Mouse (Mus musculus) thymus, postnatal 14 days (tissue): Measurements from ENCODE around the gene Igdcc4.

Experiments
- DNase-seq: peaks from one replicate; pipeline ENCODE4 v3.0.0; 2021

The Igdcc4 gene

DNA sequence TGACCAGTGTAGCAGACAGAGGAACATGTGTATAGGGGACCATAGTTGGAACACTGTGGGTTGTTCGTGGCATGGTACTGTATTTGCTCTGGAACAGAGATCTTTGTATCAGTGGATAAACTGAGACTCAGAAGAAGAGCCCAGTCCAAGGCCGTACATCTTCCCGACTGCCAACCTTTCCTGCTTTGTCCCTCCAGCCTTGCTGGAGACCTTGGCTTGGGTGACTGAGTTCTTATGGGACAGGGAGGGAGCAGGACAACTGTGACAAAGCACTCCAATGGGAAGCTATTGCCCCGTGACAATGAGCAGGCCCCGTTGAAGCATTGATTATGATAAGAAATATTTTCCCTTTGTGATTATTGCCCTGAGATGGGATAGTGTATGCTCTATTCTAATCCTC lies 10.4 kb downstream of the Igdcc4 start:
- DNase-seq: no peak

DNA sequence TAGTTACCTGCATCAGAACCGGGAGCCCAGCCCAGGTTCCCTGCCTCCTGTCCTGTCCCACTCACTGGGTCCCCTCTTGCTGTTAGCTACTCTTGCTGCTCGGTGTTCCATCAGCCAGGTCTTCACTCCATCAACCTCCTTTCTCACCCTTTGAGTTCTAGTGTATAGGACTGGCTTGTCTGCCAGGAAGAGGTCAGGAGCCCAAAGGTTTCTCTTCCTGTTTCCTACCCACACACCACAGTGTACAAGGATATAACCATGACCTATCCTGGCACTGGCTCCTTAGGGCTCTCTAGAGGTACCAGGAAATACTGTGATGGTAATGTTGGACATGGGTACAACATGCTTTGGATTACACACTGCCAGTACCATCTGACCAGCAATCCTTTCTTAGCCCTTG lies 12.4 kb downstream of the Igdcc4 start:
- DNase-seq: no peak

DNA sequence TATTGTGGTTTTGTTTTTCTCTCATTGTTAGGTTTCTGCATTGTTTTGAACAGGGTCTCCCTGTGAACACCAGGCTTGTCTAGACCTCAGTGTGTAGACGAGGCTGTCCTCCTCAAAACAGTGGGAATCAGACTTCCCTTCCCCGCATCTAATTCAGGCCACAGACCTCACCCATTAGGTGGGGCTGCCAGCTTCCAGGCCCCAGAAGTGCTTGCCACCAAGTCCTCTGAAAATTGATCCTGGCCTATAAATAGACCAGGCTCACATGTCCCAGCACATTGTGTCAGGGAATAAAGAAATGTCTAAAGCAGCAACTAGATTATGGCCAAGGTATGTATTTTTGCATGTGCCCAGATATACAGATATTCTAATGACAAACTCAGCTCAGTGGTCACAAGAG lies 14.6 kb downstream of the Igdcc4 start:
- no peak for DNase-seq

DNA sequence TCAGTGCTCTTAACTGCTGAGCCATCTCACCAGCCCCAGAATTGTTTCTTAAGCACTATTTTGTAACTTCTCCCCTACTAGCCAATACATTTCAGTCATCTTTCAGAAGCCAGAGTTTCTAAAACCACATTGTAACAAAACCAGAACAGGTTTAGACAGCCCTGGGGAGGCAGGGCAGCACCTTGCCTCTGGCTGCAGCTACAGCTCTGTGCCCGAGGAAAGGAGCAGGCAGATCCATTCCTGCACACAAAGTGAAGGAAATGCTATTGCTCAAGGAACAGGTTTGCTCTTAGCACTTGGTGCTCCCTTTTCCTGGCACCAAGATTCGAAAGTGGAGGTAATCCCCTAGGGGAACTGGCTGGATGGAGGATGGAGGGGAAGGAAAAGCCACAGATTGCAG lies 16.2 kb downstream of the Igdcc4 start:
- DNase-seq: no peak

DNA sequence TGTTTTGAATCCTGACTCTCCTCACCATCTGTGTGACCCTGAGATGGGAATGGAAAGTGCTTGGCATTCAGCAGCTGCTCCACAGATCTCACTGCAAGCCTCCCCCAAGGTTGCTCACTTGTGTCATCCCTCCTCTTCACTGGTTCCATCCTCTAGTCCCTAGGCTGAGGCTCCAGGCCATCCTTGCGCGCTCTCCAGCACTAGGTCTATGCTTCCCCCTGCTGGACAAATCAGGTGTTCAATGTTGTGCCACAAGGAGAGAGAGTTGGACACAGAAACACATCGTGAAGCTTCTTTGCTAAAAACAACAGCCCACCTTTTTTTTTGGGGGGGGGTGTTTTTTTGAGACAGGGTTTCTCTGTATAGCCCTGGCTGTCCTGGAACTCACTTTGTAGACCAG lies 19.6 kb downstream of the Igdcc4 start:
- DNase-seq: peak; percentile 59

DNA sequence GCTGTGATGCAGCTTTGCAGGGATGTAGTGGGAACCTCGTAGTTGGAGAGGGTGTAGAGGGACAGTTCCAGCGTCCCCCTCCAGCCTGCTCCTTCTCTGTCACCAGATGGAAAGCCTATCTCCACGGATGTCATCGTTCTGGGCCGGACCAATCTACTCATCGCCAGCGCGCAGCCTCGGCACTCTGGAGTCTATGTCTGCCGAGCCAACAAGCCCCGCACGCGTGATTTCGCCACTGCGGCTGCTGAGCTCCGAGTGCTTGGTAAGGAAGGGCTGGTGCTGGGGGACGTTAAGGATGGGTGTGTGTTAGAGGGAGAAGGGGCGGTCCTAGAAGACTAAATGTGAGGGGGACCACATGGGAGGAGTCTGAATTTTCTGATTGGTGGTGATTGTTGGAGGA lies 21.3 kb downstream of the Igdcc4 start:
- DNase-seq: no peak

DNA sequence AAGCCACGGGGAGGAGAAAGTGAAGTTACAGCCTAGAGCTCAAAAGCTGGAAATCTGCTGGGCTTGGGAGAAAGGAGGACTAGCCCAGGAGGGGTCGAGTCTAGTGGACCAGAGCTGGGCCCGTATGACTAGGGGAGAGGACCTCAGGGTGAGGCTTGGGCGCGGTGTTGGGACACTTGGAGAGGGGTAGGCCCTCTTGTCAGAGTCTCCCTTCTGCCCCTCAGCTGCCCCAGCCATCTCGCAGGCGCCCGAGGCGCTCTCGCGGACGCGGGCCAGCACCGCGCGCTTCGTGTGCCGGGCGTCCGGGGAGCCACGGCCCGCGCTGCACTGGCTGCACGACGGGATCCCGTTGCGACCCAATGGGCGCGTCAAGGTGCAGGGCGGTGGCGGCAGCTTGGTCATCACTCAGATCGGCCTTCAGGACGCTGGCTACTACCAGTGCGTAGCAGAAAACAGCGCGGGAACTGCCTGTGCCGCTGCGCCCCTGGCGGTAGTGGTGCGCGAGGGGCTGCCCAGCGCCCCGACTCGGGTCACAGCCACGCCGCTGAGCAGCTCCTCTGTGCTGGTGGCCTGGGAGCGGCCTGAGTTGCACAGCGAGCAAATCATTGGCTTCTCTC lies 22.4 kb downstream of the Igdcc4 start:
- peak; percentile 50 for DNase-seq

DNA sequence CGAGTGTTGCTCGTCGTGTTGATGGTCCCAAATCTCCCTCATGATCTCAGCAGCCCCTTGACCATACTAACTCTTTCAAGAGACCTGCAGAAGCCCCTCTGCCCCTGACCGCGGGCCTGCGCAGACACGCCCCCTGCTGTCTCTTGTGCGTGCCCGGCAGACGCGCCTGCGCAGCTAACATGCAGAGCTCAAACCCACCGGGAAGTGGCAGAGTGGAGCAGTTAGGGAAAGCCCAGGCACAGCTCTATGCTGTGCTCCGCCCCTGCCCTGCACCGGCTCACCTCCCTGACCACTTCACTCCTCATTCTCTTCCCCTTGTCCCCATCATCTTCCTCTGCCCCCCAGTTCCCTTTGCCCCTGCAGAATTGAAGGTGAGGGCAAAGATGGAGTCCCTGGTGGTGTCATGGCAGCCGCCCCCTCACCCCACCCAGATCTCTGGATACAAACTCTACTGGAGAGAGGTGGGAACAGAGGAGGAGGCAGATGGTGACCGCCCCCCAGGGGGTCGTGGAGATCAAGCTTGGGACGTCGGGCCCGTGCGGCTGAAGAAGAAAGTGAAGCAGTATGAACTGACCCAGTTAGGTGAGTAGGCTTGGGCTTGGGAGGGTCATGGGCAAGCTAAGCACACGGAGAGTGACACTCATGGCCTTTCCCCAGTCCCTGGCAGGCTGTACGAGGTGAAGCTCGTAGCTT lies 27.0 kb downstream of the Igdcc4 start:
- DNase-seq: peak; percentile 71

DNA sequence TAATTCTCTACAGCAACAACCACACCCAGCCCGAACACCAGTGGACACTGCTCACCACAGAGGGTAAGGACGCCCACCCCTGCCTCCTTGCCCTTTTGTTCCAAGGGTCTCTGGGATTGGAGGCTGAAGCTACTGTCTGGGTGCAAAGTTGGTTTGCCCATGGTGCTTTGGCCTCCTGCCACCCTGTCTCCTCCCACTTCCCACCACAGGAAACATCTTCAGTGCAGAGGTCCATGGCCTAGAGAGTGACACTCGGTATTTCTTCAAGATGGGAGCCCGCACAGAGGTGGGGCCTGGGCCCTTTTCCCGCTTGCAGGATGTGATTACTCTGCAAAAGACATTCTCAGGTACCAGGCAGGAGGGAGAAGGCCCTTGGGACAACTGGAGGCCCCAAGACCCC lies 30.4 kb downstream of the Igdcc4 start:
- no peak for DNase-seq

DNA sequence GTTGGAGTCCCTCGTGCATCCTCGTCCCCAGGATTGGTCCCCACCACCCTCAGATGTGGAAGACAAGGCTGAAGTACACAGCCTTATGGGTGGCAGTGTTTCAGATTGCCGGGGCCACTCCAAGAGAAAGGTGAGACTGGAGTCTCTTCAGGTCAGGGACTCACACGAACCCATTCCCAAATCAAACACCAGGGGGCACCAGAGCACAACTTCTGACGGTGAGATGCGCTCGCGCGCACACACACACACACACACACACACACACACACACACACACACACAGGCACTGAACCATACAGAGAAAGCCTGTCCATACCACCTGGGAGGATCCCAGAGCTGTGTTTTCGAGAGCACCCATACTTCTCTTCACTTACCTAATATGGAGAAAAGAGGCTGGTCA lies 32.5 kb downstream of the Igdcc4 start:
- DNase-seq: peak; percentile 81

DNA sequence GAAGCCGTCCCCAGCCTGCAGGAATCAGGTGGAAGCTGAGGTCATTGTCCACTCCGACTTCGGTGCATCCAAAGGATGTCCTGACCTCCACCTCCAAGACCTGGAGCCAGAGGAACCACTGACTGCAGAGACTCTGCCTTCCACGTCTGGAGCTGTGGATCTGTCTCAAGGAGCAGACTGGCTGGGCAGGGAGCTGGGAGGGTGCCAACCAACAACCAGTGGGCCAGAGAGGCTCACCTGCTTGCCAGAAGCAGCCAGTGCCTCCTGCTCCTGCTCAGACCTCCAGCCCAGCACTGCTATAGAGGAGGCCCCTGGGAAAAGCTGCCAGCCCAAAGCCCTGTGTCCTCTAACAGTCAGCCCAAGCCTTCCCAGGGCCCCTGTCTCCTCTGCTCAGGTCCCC lies 33.8 kb downstream of the Igdcc4 start:
- no peak for DNase-seq

DNA sequence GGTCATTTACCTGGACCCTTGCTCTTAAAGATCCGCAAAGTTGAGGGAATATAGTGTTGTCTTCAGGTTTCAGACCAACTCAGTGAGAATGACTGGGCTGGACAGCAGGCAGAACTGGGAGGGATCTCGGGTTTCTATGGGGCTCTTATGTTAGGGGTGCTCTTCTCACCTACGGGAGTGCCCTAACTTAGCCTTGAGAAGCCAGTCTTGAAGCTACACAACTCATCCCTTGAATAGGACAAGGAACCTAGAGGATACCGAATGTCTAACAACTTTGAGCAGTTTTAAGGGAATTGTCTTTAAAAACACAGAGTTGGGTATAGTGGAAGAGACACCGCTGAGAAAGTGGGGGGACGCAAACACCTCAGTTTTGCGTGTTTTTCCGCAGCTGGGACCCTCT lies 39.2 kb downstream of the Igdcc4 start:
- no peak for DNase-seq

DNA sequence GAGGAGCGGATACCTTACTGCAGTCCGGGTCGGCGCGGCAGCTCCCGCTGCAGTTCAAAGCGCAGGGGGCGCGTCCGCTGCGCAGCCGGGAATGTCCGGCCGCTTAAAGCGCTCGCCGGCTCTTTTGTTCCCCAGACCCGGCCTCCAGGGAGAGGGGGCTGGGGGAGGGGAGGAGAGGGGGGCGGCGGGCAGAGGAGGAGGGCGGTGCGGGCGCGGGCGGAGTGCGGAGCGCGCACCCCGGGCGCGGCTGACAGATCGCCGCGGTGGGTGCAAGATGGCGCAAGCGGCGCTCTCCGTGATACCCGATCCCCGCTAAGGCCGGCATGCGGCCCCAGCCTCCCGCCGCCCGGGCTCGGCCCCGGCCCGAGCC lies 39.6 kb downstream of the Igdcc4 start, which contains the start of gene Igdcc3:
Igdcc3 (plus strand) TSS at position 254 of the 370 bp plus-strand sequence.
- DNase-seq: peak; percentile 9

DNA sequence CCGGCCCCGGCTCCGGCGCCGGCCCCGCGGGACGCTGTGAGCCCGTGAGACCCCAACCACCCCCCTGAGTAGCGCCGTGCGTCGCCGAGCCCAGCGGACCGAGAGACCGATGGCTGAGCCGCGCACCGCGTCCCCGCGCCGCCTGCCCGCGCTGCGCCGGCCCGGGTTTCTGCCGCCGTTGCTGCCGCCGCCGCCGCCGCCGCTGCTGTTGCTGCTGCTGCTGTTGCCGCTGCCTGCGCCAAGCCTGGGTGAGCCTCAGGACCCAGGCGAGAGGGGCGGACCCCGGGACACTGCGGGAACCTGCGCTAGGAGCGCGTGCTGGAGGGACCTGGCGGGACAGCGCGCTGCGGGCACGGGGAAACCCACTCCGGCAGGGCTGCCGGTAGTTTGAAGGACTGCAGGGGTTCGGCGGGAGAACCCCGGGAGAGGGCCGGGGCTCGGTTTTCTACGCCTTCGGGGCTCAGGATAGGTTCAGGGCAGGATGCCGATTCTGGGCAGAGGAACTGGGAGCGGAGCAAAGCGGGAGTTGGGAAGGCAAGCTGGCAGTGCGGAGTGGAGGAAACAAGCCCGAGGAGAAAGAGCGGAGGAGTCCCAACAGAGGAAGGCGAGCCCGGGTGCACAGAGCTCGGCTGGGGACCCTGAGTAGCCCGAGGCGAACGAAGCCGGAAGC lies 40.2 kb downstream of the Igdcc4 start:
- peak; percentile 57 for DNase-seq

DNA sequence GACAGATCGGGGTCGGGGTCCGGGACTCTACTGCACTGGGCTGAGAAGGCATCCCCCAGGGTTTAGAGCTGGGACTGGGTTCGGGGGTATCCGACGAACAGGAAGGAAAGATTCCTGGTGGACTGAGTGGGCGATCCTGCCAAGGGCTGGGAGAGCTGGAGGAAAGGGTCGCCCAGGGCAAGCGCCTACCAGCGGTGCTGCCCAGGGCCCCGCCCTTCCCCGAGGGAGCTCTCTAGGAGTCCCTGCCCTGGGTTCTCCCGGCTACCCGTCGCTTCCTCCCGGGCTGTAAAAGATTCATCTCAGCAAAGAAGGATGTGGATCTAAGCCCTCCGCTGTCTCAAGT lies 40.7 kb downstream of the Igdcc4 start:
- no peak for DNase-seq

DNA sequence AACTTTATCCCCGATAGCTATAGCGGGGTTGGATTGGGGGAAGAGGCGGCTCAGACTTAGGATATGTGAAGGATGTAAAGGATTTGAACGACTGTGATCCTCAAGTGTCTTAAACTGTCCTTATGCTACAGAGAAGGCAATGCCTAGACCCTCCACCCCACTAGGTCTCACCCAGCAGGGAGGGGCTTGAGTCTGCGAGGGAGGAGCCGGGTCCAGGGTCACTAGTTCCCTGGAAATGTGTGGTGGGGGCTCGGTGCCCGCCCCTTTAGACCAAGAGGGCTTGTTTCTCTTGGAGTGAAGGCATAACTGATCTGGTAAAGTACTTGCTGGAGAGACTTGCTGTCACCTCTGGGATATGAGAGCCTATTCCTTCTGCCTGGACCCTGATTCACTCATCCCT lies 41.1 kb downstream of the Igdcc4 start:
- DNase-seq: no peak

DNA sequence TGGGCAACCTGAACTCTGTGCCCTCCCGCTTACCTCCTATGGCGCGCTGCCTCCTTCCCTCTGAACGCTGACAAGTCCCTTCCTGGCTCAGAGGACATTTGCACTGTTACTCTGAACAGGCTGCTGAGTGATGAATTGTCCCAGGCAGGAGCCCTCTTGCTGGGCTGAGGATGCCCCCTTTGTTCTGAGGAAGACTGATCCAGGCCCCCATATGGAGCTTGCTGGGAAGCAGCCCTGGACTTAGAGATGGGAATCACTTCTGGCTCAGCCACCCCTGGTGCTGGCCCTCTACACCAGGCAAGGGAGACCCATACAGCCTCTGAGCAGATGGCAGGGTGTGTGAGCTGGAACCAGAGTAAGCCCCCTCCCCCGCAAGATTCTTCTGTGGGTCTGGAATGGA lies 44.7 kb downstream of the Igdcc4 start:
- no peak for DNase-seq

DNA sequence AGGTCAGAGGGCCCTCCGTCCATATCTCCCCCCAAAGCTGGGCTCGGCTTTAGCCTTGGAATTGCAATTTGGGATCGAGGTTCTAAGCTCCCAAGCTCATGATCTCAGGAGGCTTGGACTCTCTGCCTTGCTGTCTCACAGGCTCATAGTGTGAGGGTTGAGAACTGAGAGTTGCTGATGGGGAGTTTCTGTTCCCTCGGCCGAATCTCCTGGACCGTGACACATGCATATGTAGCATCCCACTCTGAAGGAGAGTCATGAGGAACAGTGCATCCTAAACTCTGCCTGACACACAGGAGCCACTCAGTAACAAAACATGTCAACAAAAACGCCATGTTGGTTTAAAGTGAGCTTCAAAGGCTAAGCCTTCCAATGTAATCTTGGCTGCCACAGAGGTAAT lies 47.2 kb downstream of the Igdcc4 start:
- DNase-seq: no peak

DNA sequence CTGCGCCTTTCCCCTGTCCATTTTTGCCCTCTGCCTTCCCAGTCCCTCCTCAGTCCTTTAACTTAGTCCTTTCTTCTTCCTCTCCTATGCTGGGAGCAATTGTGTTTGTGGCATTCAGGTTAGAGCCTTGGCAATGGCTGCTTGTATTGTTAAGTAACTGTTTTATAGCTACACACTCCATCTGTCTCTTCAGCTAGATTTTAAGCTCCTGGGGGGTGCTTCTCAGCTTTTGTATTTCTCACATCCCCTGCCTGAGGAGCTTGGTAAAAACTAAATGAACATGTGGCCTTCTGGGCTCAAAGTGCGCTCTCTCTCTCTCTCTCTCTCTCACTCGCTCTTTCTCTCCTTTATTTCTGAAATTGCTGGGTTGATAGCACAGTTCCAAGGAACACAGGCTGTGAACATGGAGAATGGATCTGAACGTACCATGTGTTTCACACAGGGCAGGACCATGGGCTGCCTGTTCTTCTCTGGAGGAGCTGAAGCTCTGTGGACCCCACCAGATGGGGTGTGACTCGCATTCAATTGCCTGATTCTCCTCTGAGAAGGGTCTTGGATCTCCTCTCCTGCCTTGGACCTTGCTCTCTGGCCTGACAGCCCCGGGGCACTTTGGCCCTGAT lies 51.5 kb downstream of the Igdcc4 start:
- DNase-seq: no peak

DNA sequence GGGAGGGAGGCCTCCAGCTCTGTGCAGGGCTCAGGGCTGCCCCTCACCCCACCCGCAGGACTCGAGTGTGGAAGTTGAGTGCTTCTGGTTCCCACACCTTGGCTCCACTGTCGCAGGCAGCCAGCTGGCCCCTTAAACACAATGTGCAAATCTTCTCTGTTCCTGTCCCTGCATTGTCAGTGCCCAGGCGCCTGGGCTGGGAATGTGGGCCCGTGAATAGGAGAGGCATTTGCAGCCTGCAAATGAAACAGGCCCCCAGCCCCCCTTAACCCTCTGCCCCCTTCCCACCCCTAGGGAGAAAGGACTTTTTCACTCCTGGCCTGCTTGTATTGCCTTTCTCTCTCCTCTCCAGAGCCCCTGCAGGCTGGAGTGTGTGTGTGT lies 52.0 kb downstream of the Igdcc4 start:
- DNase-seq: no peak

DNA sequence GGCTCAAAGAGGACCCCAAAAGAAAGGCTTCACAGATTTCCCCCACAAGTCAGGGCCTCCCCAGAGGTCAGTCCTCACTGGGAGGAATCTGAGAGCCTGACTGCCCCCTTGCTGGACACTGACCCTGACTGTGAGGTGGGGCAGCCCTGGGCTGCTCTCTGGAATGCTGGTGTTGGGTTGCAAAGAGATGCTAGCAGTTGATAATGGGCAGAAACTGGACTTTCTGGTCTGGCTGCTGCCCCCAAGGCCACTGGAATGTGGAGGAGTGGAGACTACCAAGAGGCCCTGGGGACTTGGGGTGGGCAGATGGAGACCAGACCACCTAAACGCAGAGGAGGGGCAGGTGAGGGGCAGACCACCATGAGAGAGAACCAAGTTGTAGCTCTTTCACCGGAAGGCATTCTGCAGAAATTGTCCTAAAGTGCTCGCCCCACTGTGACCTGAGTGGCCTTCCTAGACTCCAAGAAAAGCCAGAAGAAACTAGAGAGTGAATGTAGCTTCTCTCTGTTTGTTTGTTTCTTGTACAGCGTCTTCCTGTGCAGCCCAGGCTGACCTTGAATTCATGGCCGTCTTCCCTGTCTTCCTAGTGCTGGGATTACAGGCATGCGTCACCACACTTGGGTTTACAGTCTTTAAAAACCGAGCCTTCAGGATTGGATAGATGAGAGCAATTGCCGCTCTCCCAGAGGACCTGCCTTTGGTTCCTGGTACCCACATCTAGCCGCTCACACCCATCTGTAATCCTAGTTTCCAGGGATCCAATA lies 53.6 kb downstream of the Igdcc4 start:
- DNase-seq: no peak

DNA sequence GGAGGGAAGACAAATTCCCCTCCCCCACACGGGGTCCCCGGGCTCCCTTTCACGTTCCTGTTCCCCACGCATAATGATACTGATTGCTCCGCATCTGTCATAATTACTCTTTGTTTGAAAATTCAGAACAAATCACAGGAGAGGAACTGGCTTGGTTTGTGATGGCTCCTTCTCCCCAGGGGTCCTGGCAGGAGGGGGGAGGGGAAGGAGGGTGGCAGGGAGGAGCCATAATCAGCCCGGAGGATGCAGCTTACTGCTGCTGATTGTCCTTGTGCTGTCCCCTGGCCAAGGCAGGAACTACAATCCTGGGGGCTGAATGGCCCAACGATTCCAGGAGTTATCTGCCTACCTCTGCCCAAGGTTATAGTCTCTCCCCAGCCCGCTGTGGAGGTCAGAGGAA lies 55.3 kb downstream of the Igdcc4 start:
- DNase-seq: no peak

DNA sequence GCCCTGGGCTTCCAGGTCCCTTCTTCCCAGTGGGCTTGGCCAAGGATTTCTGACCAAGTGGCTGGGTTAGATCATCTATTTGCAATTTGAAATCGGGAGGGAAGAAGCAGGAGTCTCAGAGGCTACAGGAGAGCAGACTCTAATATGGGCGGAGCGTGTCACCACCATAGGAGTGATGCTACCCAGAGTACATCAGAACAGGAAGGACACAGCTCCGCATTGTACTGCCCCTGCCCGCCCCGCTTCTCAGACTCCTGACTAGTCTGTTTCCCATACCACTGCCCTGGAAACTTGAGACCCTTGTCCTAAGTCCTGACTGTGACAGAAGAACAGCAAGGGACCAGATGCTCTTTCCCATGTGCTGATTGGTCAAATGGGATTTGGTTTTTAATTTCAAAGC lies 56.3 kb downstream of the Igdcc4 start:
- no peak for DNase-seq

DNA sequence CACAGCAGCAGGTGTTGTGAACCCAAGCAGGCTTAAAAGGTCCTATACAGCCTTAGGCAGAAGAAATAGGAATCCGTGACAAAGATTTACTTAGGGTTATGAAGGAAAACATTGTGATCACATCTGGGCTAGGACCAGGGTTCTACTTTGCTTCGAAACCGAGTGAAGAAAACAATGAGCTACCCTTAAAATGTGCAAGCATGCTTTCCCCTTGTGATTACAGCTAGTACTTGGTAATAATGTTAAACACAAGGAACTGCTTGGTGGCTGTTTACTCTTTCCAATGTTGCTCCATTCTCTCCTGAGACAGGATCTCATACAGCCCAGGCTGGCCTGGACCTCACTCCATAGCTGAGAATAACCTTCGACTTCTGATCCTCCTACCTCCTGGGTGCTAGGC lies 59.9 kb downstream of the Igdcc4 start:
- no peak for DNase-seq
